Mouse (Mus musculus) layer of hippocampus, adult 18-20 months (tissue): Measurements from ENCODE around the gene Slc7a11. TPM values are rescaled to one million over a fixed set of nuclear protein-coding genes. Genes with fewer than 3 reads are reported as not detected.

ENCODE experiments used
- DNase-seq, 2 experiments: peaks; one replicate each; pipeline ENCODE4 v3.0.0; 2022; ENCODE audit warnings: low spot score in 2 of 2
- total RNA-seq, 2 experiments: library from RNA; stranded (reverse); gene quantifications; 2 replicates each; pipeline ENCODE4 v1.2.3; 2021

The Slc7a11 gene
- total RNA-seq, 2 experiments from 2014 or later: 23.4 to 24.0 TPM

- no peak for DNase-seq
Measured at GRCm38 (mm10) chr3:49870786-49871185, 572.6 kb downstream of the Slc7a11 start.

- DNase-seq: no peak
Measured at GRCm38 (mm10) chr3:49867951-49868584, 575.3 kb downstream of the Slc7a11 start.

- no peak for DNase-seq
Measured at GRCm38 (mm10) chr3:49867147-49867950, 576.1 kb downstream of the Slc7a11 start.

GRCm38 (mm10) chr3:49866061-49866515, 577.3 kb downstream of the Slc7a11 start:
- DNase-seq: peak in 1 of 2 experiments; percentile 8

- DNase-seq: no peak
Measured at GRCm38 (mm10) chr3:49856797-49857196, 586.6 kb downstream of the Slc7a11 start.

GRCm38 (mm10) chr3:49854277-49854676, 589.1 kb downstream of the Slc7a11 start:
- no peak for DNase-seq

- no peak for DNase-seq
Measured at GRCm38 (mm10) chr3:49842971-49843370, 600.4 kb downstream of the Slc7a11 start.
